Mouse (Mus musculus) ES-Bruce4 (cell line): ENCODE data around the gene Nynrin. TPM values are rescaled to one million over a fixed set of nuclear protein-coding genes. Genes with fewer than 3 reads are reported as not detected.

Source experiments
- H3K27ac ChIP-seq: 2 replicates; pipeline ENCODE4 v1.5.1; 2012; ENCODE audit warnings: low read length, inconsistent platforms; ENCODE audit not compliant: insufficient read depth
- H3K27me3 ChIP-seq: 2 replicates; pipeline ENCODE4 v1.6.1; 2012; ENCODE audit warnings: mild to moderate bottlenecking, low read length, inconsistent platforms; ENCODE audit not compliant: control insufficient read depth, poor library complexity, insufficient read depth, severe bottlenecking
- H3K36me3 ChIP-seq: 2 replicates; pipeline ENCODE4 v1.6.1; 2012; ENCODE audit warnings: inconsistent platforms, mild to moderate bottlenecking, low read length, moderate library complexity; ENCODE audit not compliant: control insufficient read depth, poor library complexity, insufficient read depth, severe bottlenecking
- H3K4me1 ChIP-seq: one replicate; pipeline ENCODE4 v1.8.1; 2011; ENCODE audit warnings: low read length; ENCODE audit not compliant: control insufficient read depth, insufficient read depth
- H3K4me3 ChIP-seq: 2 replicates; pipeline ENCODE4 v1.5.1; 2011; ENCODE audit warnings: low read depth, mild to moderate bottlenecking, low read length
- H3K9ac ChIP-seq: 2 replicates; pipeline ENCODE4 v1.6.1; 2012; ENCODE audit warnings: low read depth, mild to moderate bottlenecking, inconsistent platforms; ENCODE audit not compliant: poor library complexity, severe bottlenecking
- H3K9me3 ChIP-seq: replicated peaks from 2 replicates; pipeline ENCODE4 v1.6.1; 2012; ENCODE audit warnings: mild to moderate bottlenecking, low read length, inconsistent platforms; ENCODE audit not compliant: control insufficient read depth, poor library complexity, insufficient read depth, severe bottlenecking
- CTCF ChIP-seq: IDR thresholded peaks from one replicate; pipeline ENCODE4 v1.8.1; 2011; ENCODE audit warnings: low read depth, low read length
- EP300 ChIP-seq: IDR thresholded peaks from 2 replicates; pipeline ENCODE4 v1.6.1; 2011; ENCODE audit warnings: low read depth, low read length; ENCODE audit not compliant: insufficient read depth
- POLR2A ChIP-seq: IDR thresholded peaks from one replicate; pipeline ENCODE4 v1.8.1; 2011; ENCODE audit warnings: low read length; ENCODE audit not compliant: insufficient read depth
- polyA plus RNA-seq: library from polyadenylated mRNA; stranded (reverse); fragments of >200 nt; gene quantifications from 2 replicates; pipeline ENCODE4 v1.2.4, GENCODE M21; 2011; ENCODE audit warnings: low read depth; ENCODE audit not compliant: missing spikeins, insufficient read depth, insufficient read length

Nynrin gene
- polyA plus RNA-seq, 1 experiment, result 24.6 TPM

GRCm38 (mm10) chr14:55850885-55851284, 2.9 kb upstream of the Nynrin start:
- Histone ChIP-seq H3K9ac (no peak overlapping the region), H3K9me3 (no peaks in the 10 kb centered on the region), H3K27me3 (no peaks in the 10 kb centered on the region), H3K36me3 (no peaks in the 10 kb centered on the region), H3K27ac (peak overlapping the region; percentile 86), H3K4me1 (peaks cover 5% of the 10 kb centered on the region), H3K4me3 (no peak overlapping the region)
- peak; percentile 78 for TF ChIP-seq EP300
- TF ChIP-seq CTCF, result no peak

- Histone ChIP-seq H3K4me1 (peaks cover 2% of the 10 kb centered on the region), H3K27ac (peak overlapping the region; percentile 86), H3K27me3 (no peaks in the 10 kb centered on the region), H3K4me3 (peak overlapping the region; percentile 67), H3K36me3 (peaks cover 4% of the 10 kb centered on the region; the same call in 1 of the 2 replicates), H3K9me3 (no peaks in the 10 kb centered on the region), H3K9ac (peak overlapping the region; percentile 43)
- TF ChIP-seq EP300, result peak; percentile 86; the same call in 1 of the 2 replicates
- no peak for TF ChIP-seq POLR2A
These were observed 911 bp upstream of the Nynrin start for GRCm38 (mm10) chr14:55852646-55853551.

GRCm38 (mm10) chr14:55854406-55855100, 743 bp downstream of the Nynrin start:
- H3K4me1 ChIP-seq, result peaks cover 4% of the 10 kb centered on the region
- no peak for TF ChIP-seq POLR2A
- no peak for TF ChIP-seq CTCF
- no peak for TF ChIP-seq EP300
- H3K27ac ChIP-seq, result peak overlapping the region; percentile 60
- no peaks in the 10 kb centered on the region for H3K27me3 ChIP-seq
- peak overlapping the region; percentile 43 for H3K9ac ChIP-seq
- peaks cover 4% of the 10 kb centered on the region; the same call in 1 of the 2 replicates for H3K36me3 ChIP-seq
- H3K9me3 ChIP-seq, result no peaks in the 10 kb centered on the region
- H3K4me3 ChIP-seq, result peak overlapping the region; percentile 67

- TF ChIP-seq POLR2A (no peak), EP300 (0 out of 2 replicates have a peak, but pooled peaks have one; percentile 39)
- Histone ChIP-seq H3K36me3 (peaks cover 4% of the 10 kb centered on the region; the same call in 1 of the 2 replicates), H3K9me3 (no peaks in the 10 kb centered on the region), H3K27ac (peak overlapping the region; percentile 60), H3K27me3 (no peaks in the 10 kb centered on the region), H3K4me1 (peaks cover 4% of the 10 kb centered on the region), H3K4me3 (peak overlapping the region; percentile 67), H3K9ac (peak overlapping the region; percentile 43)
These were observed 1.3 kb downstream of the Nynrin start for GRCm38 (mm10) chr14:55855101-55855561.

GRCm38 (mm10) chr14:55857588-55857987, 3.8 kb downstream of the Nynrin start:
- H3K4me3 ChIP-seq, result no peak overlapping the region
- H3K9ac ChIP-seq, result no peak overlapping the region
- H3K4me1 ChIP-seq, result peaks cover 3% of the 10 kb centered on the region
- no peak overlapping the region for H3K27ac ChIP-seq
- no peaks in the 10 kb centered on the region for H3K27me3 ChIP-seq
- no peak for TF ChIP-seq POLR2A
- TF ChIP-seq CTCF, result no peak
- TF ChIP-seq EP300, result no peak
- peaks cover 4% of the 10 kb centered on the region; the same call in 1 of the 2 replicates for H3K36me3 ChIP-seq
- no peaks in the 10 kb centered on the region for H3K9me3 ChIP-seq

- Histone ChIP-seq H3K9me3 (no peaks in the 10 kb centered on the region), H3K4me3 (no peak overlapping the region), H3K27me3 (no peaks in the 10 kb centered on the region), H3K36me3 (peaks cover 4% of the 10 kb centered on the region; the same call in 1 of the 2 replicates), H3K9ac (no peak overlapping the region), H3K4me1 (peaks cover 3% of the 10 kb centered on the region), H3K27ac (no peak overlapping the region)
- TF ChIP-seq POLR2A (no peak), CTCF (no peak), EP300 (no peak)
These were observed 8.4 kb downstream of the Nynrin start for GRCm38 (mm10) chr14:55862186-55862585.
